Mouse (Mus musculus) lung, postnatal 0 days (tissue): ENCODE results near the gene Tnfaip8l2.

Experiments
- CTCF ChIP-seq: IDR thresholded peaks from 2 replicates; pipeline ENCODE4 v1.5.1; 2016; ENCODE audit warnings: antibody characterized with exemption, mild to moderate bottlenecking
- EP300 ChIP-seq: IDR thresholded peaks from 2 replicates; pipeline ENCODE4 v1.6.1; 2016; ENCODE audit warnings: antibody characterized with exemption, mild to moderate bottlenecking, control low read depth

- no peak for TF ChIP-seq CTCF
- TF ChIP-seq EP300 = no peak
These were observed 12.9 kb downstream of the Tnfaip8l2 start for GRCm38 (mm10) chr3:95129226-95129651.
